Mouse (Mus musculus) kidney, postnatal 10 days (tissue): ENCODE measurements around the gene Txnrd3.

ENCODE experiments used
- DNase-seq: peaks from one replicate; pipeline ENCODE4 v3.0.0; 2021; ENCODE audit warnings: mixed read lengths

Gene Txnrd3

DNA sequence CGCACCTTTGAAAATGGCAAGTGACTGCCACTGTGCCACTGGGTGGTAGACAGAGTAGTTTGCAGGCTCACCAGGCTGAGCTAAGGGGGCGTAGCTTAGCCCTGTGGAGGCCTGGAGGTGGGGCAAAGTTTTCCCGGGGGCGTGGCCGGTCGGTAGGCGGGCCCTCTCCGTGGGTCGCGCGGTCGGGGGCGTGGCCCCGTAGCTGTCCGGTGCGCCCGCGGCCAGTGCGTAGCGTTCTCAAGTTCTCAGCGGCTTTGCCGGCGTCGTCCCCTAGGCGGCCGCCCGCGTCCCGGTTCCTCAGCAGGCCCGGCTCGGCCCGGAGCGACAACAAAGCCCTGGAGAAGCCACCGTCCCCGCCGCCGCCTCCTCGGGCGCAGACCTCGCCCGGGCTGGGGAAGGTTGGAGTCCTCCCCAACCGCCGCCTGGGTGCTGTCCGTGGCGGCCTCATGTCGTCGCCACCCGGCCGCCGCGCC lies at the start of gene Txnrd3:
Gene Txnrd3 (plus strand): TSS at position 191 of the 473 bp plus-strand sequence.
- DNase-seq: peak; percentile 97

DNA sequence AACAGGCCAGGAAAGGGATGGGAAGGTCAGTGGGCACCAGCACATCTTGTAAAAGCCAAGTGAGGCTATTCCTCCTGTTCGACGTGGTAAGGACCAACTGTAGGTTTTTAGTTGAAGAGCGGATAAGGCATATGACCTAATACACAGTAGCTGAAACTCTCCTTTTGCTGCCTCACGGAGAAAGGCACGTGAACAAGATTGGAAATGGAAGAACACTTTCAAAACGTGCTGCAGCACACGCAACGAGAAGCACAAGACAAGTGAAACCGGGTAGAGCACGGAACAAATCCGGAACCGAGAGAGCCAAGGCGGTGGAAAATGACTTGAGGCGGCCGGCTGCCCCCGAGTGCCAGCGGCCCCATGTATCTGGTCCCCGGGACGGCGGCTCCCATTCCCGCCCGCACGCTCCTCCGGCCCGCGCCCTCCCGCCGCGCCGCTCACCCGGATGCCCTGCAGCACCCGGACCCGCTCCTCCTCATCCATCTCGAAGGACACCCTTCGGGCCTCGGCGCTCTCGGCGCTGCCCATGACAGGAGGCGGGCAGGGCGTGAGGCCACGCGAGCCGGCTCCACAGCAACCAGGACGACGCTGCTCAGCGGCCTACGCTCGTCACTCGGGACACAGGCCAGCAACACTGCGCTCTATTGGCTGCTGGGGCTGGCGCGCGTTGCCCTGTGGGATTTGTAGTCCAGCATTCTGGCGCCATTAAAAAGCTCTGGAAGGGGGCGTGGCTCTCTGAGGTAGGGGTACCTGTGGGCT lies 48.6 kb upstream of the Txnrd3 start, which contains the start of gene Chchd6:
Gene Chchd6 (minus strand): TSS at position 635 of the 759 bp plus-strand sequence.
- DNase-seq: peak; percentile 97

DNA sequence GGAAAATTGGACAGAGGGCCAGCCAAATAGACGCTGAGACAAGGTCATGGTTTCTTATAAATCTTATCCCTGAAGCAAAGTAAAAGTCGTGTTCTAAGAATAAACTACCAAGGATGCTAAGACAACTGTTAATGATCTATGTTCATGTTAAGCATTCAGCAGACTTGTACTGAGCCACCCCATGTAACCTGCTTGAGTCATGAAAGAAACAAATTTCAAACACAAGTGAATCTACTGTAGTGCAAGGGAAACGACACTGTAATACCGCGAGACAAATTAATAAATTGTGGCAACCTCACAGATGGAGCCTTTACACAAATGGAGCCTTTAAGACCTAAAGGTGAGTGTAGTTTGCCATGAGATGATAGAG lies 48.0 kb upstream of the Txnrd3 start:
- no peak for DNase-seq

DNA sequence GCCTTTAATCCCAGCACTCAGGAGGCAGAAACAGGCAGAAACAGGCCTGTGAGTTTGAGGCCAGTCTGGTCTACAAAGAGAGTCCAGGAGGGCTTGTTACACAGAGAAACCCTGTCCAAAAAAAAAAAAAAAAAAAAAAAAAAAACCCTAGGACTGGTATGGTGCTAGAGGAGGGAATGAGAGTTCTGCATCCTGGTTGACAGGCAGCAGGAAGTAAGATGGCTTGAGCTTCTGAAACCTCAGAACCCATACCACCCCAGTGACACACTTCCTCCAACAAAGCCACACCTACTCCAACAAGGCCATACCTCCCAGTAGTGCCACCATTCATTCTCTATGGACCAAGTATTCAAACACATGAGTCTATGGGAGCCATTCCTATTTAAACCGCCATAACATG lies 47.3 kb upstream of the Txnrd3 start:
- DNase-seq: no peak

DNA sequence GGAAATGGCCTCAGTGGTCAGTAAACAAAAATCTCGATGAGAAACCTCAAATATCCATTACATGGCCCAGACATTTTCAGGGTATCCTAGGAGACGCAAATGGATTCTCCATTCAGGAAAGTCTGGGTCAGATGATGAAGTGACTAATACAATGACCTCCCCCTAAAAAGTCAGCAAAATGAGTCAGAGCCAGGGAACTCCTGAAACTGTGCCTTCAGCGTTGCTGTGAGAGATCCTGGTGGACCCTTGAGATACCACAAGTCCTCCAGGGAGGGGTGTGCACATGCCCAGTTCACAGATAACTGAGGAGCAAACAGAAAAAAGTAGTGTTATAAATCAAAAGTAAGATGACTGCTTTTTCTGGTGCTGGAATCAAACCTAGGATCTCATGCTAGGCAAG lies 37.7 kb upstream of the Txnrd3 start:
- no peak for DNase-seq

DNA sequence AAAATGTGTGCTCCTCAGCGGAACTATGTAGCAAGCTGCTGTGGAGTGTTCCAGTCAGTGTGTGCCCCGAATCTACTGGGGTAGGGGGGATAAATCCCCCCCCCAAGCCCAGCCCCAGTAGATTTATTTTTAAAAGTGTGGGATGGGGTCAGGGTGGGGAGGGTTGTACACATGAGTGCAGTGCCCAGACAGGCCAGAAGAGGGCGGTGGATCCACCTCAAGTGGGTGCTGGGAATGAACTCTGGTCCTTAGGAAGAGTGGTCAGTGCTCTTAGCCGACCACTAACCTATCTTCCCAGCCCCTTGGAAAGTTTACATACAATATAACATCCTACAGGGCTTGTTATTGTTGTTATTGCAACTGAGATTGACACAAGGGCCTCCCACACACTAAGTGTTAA lies 35.8 kb upstream of the Txnrd3 start:
- DNase-seq: peak; percentile 24

DNA sequence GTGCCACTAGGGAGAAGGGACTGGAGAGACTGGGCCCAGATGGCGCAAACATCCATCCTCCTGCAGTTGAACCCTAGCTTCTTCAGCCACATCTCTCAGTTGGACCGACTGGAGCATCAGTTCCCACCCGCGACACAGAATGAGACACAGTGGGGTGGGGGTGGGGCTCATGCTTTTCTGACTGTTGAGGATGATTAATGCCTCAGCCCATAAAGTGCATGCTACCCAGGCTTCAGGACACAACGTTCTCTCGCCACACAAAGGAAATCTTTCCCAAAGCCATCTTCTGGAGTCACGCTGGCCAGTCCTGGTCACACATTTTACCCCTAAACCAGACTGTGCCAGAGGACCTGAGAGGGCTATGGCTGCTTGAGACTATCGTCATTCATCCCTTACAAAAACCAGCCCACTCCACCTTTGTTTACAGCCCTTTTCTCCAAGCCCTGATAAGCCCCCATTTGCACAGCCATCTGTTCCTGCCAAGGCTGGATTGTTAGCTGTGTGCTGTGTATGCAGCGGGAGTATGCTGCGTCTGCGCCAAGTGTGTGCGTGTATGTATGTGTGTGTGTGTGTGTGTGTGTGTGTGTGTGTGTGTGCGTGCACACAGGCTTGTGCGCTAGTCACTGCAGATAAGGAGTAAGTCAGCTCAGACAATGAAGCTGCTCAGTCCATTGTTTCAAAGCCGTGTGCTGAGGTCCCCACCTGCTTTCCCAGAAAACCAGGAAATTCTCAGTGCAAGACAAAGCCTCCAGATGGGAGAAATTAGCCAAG lies 30.3 kb upstream of the Txnrd3 start:
- DNase-seq: peak; percentile 42

DNA sequence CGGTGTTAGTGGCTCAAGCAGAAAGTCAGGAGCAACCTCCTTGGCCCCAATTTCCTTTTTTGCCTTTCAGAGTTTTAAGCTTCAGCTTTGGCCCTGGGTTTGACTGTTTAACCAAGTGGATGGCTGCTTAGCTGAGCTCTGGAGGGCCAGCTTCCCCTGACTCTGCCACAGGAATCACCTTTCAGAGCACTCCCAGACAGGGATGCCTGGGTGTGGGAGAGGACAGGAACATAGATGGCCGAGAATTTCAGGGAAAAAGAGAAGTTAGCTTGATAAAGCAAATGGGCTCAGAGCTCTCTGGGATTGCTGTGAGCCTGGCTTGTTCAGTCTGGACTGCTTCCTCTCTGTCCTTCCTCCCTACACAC lies 29.7 kb upstream of the Txnrd3 start:
- DNase-seq: no peak

DNA sequence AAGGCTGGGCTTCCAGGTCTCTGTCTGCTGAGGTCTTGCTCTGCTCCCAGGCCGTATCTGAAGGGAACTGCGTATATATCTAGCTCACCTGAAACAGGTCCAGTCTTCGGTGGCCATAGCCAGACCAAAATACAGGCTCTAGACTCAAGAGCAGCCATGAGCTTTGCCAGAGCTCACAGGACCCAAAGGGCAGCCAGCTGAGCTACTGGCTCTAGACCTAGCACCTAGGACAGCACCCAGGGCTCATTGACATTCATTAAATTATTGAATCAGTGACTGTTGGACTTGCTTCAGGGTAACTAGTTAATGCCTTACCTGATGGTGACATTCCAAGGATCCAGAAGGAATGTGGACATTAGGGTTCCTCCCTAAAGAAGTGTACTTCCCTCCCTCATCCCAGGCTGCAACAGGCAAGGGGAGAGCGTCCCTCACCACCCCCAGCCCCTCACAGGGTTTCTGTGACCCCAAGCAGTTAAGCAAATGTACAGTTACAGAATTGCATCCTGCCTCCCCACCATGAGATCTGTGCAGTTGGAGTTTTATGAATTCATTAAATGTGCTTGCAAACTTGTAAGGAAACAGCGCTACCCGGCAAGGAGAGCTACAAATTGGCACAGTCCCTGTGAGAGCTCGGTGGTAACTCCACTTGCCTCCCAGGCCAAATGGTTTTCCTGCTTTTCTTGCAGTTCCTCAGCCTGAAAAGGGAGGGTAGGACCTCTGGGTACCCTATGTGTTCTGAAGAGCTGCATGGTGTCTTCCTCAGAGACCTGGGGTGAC lies 29.0 kb upstream of the Txnrd3 start:
- peak; percentile 73 for DNase-seq

DNA sequence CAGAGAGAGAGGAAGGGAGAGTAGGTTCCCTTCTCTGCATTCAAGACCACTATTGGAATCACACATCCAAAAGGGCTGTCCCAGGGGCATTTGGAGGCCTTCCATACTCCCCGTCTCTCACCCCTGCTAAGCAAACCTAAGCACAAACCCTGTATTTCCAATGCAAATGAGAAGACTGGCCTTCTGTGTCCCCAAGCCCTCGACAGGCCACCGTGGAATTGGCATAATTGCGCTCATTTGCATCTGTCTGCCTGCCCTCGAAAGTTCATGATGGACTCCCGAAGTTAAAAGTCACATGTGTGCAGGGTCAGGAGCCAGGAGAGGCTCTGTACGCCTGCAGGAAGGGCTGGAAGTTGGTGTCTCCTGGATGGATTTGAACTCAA lies 28.4 kb upstream of the Txnrd3 start:
- no peak for DNase-seq

DNA sequence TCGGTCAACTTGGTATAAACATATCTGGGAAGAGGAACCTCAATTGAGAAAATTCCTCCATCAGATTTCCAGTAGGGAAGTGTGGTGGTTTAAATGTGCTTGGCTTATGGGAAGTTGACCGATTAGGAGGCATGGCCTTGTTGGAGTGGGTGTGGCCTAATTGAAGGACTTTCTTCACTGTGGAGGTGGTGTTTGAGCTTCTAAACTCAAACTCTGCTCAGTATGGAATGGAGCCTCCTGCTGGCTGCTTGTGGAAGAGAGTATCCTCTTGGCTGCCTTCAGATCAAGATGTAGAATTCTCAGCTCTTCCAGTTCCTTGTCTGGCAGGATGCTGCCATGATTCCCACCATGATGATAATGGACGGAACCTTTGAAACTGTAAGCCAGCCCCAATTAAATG lies 21.1 kb upstream of the Txnrd3 start:
- no peak for DNase-seq

DNA sequence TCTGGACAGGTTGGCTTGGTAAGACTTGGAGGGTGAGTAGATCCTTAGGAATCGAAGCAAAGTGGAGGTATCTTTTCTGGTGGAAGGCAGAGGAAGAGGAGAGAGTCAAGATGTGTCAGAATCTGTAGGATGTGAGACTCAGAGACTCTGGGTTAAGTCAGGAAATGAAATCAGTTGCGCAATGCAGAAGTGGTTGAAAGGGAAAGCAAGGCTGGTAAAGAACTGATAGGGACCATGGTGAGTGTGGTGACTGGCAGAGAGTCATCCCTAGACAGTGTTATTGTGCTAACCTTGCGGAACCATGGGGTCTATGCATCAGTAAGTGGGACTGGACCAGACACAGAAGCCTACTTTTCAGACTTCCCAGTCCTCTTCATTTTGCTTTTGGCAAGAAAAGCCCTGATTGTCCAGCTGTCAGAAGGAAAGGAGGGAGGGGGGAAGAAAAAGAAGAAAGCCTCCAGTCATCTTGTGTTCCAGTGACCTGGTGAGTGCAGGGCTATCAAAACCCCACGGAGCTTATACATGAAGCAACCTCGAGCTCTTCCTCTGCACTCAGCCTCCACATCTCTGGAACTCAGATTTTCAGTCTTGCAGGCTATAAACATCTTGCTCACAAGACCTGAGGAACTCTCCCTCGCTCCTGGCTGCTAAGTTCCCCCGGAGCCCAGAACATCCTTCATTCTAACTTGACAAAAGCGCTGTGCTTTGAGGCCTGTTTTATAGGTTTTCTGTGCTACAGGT lies 15.6 kb upstream of the Txnrd3 start:
- no peak for DNase-seq

DNA sequence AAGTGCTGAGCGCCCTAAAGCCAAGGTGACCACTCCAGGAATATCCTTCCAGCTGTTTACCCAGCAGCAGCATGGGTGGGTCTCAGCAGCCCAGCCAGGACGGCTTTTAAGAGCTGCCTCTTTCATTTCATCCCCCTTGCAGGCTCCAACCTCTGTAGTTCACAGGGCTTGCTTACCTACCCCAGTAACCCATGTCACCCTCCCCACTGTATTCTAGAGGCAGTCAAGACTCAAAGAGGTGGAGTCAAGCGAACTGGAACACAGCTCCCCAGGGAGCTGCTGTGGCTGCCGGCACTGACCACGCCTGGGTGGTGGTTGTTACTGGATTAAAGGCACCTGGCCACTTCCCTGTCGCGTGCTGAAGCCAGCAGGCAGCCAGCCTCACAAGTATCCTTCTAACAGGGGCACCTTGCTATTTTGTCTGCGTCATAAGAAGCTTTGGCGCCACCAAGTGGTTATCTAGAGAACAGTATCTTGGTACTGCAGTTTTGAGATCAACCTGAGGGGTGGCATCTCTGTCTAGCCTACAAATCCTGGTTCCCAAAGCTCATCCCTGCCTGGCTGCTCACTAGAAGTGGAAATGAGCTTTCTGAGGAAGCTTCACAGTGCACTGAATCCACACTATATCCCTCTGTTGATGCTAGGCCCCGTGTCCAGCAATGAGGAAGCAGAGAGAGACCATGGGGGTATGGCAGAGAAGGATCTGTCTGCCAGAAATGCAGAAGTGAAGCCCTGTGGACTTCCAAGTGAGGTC lies 11.8 kb upstream of the Txnrd3 start:
- DNase-seq: peak; percentile 88

DNA sequence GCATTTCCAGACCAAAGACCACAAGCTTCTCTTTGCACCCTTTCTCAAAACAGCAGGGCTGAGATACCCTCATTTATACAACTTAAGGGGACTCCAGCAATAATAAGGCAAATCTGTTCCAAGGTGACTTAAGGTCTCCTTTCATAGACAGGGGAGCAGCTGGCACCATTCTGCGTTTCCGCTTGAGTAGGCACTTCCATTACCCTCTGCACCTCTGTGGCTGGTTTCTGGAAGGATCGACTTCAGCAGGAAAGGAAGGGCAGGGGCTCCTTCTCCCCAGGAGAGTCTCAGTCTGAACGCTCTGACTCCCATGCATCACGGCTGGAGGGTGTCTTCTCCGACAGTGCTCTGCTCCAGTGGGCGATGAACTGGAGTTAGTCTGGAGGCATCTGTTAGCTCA lies 10.7 kb upstream of the Txnrd3 start:
- DNase-seq: no peak

DNA sequence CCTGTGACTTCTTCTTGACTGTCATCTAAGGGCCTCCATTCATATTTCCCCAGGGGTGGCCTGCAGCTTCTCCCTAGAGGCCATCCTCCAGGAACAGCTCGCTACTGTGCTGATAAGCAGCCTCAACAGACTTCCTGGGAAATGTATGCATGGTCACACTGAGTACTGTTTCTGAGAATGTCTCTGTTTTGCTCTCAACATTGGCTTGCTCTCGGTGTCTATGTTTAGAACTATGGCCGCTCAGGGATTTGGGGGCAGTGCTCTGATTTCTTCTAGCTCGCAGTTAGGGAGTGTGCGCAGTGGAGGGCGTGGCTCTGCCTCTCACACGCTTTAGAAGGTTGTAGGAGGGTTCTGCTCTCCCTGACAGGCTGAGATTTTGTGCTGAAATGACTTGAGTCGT lies 9.4 kb upstream of the Txnrd3 start:
- peak; percentile 34 for DNase-seq

DNA sequence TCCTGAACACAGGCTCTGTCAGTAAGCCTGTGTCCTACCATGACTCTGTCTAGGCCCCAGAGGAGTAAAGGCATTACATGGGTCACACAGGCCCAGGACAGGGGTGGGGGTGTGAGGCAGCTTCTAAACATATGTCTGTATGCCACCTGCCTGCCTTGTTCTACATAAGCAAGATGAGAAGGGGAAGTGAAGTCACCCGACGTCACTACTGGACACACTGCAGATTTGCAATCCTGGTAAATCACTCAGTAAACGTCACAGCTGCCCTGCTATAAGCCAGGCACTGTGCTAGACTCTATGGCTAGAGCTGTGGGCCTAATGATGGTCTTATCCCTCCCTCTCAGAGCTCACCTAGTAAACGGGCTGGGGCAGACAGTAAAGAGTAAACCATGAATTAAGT lies 5.8 kb upstream of the Txnrd3 start:
- DNase-seq: no peak

DNA sequence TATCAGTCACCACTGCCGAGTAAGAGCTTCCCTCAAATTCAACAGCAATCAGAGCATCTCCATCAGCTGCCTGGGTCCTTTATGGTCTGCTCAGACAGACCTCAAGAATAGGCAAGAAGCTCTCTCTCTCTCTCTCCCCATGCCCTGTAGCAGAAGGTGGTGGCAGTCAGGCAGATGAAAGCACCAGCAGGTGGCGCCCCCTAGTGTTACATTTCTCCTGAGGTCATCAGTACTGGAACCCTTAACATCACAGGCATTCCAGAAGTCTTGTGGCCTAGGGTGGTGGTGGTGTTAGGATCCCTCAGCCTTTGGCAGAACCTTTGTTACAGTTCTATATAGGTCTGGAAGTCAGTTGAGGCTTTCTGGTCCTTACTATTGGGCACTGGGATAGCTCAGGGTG lies 4.8 kb upstream of the Txnrd3 start:
- DNase-seq: peak; percentile 68

DNA sequence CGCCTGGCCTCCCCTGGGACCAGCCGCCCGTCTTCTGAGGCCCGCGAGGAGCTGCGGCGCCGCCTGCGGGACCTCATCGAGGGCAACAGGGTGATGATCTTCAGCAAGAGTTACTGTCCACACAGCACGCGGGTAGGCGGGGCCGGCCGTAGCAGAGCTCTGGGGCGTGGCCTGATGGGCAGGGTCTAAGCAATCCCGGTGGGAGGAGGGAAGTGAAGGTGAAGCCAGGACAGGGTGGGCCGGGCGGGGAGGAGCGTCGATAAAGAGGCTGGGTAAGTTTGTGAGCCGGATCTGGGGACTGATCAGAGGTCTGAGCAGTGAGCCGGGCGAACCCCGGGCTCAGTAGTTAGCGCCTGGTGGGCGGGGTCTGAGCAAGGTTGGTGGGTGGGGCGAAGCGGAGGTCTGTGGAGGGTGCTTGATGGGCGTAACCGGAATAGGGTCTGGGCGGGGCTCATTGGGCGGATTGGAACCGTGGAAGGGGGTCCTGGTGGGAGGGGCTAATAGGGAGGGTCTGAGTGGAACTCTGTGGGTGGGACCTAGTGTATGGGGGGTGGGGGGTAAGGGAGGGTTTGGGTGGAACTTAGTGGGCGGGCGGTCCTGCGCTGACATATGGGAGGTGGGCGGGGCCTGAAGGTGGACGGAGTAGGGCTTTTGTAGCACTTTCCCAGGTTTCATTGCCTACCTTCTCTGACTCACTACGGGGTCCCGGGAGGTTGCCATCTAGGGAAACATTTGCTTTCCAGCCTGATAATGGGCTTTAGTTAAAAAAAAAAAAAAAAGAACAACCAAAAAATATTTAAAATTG lies 685 bp downstream of the Txnrd3 start:
- DNase-seq: peak; percentile 97

DNA sequence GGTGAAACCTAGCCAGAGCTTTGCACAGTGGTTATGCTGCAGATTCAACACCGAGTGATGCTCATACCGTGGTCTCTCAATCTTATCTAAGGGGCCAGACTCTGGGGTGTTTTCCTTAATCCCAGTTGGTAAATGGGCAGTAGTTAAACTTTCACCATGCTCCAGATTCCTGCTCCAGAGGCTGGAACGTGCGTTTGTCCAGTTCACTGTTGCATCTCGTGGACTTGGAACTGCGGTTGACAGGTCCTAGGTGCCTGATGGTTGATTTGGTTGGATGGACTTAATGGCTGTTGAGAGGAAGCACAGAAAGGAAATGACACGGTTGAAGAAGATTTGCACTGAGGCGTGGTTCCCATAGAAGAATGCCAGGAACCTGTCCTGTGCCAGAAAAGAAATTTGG lies 6.1 kb downstream of the Txnrd3 start:
- DNase-seq: peak; percentile 43

DNA sequence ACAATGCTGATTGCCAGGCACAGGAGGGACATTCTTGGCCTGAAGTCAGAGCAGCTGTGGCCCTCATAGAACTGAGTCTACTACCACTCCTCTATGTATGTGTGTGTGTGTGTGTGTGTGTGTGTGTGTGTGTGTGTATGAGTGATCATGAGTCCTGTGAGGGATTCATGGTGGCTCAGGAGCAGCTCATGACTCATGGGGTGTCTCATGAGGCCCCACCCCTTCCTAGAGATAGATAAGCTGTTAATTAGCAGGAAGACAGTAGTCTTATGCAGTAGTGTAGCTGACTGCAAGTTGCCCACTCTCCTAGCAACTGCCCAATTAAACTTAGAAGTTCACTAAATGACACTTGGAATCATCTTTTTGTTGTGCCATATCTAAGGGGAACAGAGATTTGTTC lies 8.0 kb downstream of the Txnrd3 start:
- no peak for DNase-seq

DNA sequence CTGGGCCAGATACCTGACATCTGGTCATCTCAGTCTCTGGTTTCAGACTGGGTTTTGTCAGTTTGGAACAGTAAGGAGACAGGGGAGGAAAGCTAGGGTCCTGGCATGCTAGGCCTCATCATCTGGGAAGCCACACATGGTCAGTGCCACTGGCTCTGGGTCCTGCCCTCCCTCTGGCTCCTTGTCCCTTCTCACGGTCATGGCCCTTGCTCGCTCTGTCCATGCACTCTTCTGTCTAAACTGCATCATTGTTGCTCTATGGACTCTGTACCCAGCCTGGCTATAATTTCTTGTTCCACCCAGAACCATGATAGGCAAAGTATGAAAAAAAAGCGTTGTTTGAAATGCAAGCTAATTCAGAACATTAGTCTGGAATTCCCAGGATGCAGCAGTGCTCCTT lies 11.2 kb downstream of the Txnrd3 start:
- DNase-seq: no peak
